Mouse (Mus musculus) liver, postnatal 0 days (tissue): ENCODE measurements around the gene Mlana.

Experiments used
- CTCF ChIP-seq: sonication (generic); IDR thresholded peaks from 2 replicates; pipeline ENCODE4 v1.5.1; 2016; ENCODE audit warnings: antibody characterized with exemption, low read depth
- EP300 ChIP-seq: IDR thresholded peaks from 2 replicates; pipeline ENCODE4 v1.6.1; 2016; ENCODE audit warnings: antibody characterized with exemption, low read depth, mild to moderate bottlenecking

GRCm38 (mm10) chr19:29666164-29666563 is 31.5 kb upstream of the Mlana start:
- TF ChIP-seq CTCF (no peak), EP300 (no peak)
